Mouse (Mus musculus): ENCODE results near the gene Siglecf.

DNA sequence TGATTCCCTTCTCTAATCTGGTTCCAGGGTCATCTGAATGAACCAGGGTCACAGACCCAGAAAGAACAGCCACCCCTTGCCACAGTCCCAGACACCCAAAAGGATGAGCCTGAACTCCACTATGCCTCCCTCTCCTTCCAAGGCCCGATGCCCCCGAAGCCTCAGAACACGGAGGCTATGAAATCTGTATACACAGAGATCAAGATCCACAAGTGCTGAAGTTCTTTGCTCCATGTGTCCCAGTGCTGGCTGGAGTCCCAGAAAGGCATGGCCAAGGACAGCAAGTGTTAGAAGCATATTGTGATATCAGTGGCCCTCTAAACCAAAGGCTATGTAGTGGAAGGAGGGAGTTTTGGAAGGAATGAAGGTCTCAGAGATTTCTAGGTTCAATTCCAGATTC lies 7.4 kb downstream of the Siglecf start:
- TF ChIP-seq CTCF (IDR thresholded peaks at IDR 0.05), result no peak
- no peak for TF ChIP-seq EP300 (IDR thresholded peaks at IDR 0.05)
